Mouse (Mus musculus) layer of hippocampus, postnatal 36 days (tissue): ENCODE data around the gene Smyd2. TPM values are rescaled to one million over a fixed set of nuclear protein-coding genes. Genes with fewer than 3 reads are reported as not detected.
A peak's percentile ranks its signal among the peaks of the same experiment; 100 is the strongest.

ENCODE experiments used
- DNase-seq, 2 experiments: peaks; one replicate each; pipeline ENCODE4 v3.0.0; 2022
- total RNA-seq, 2 experiments: library from RNA; stranded (reverse); gene quantifications; 2 replicates each; pipeline ENCODE4 v1.2.3; 2021

The Smyd2 gene
- total RNA-seq, 2 experiments from 2014 or later = 74.5 to 77.0 TPM

DNA sequence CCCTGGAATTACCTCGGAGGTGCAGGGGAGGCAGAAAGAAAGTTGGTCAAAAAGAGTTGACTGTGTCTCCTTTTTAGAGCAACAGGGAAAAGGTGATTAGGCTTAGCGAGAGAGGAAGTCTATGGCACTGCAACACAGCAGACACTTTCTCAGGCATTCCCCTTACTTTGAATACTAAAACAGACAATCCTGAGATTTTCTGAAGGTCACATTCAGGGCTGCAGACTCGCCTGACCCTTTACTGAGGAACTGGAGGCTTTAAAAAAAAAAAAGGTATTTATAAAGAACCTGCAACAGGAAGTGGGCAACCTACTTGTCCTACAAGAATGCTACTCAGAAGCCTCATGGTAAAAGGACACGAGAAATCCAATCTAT lies 5.0 kb downstream of the Smyd2 start:
- DNase-seq = no peak

DNA sequence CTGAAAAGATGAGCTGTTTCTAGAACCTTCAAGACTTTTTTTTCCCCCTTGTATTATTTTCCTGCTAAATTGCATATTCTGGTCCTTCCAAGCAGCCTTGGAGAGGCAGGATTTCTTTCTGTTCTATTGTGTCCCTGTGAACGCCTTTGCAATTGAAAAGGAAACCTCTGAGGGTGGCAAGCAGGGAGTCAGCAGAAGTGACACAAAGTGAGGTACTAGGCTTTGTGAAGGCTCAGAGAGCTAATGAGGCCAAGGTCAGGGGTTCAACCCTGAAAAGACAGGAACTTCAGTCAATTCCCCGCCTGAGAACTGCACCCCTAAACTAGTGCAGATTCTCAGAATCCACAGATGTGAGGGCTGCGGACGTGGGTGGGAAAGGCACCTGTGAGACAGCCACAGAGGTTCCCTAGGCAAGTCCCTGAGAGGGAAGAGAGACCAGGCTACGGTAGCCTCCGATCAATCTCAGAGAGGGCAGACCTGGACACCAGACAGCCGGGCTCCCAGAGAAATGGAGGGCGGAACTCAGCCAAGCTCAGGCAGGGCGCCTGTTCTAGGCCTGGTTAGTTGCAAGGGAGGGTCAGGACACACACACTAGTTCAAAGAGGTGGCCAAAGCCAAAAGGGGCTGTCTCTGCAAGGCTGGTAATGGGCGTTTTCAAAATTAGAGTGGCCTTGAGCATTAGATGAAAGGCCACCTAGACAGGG lies 5.6 kb downstream of the Smyd2 start:
- DNase-seq = no peak

DNA sequence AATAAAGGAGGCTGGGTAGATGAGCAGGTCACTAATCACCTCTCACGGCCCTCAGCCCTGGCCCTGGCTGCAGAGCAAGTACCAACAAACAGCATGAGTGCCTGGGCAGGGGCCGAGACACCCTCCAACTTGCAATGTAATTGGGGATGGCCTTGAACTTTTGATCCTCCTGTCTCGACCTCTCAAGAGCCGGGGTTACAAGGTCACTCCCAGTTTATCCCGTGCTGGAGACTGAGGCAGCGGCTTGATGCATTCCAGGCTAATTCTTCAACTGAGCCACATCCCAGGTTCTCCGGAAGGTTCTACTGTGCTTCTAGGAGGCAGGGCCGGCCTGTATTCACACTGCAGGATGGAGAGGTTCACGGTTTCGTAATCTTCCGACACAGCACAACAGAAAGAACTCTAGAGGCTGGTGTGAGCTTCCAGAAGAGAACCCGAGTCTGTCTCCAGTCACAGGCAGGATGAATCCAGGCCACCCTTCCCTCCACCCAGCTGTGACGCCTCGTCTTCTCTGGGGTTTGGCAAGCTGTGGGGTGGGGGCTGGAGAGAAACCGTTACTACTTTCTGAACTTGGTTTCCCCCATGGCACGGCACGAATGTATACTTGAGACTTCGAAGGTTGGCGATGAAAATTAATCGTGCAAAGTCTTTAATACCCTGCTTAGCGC lies 8.9 kb downstream of the Smyd2 start:
- DNase-seq = no peak

DNA sequence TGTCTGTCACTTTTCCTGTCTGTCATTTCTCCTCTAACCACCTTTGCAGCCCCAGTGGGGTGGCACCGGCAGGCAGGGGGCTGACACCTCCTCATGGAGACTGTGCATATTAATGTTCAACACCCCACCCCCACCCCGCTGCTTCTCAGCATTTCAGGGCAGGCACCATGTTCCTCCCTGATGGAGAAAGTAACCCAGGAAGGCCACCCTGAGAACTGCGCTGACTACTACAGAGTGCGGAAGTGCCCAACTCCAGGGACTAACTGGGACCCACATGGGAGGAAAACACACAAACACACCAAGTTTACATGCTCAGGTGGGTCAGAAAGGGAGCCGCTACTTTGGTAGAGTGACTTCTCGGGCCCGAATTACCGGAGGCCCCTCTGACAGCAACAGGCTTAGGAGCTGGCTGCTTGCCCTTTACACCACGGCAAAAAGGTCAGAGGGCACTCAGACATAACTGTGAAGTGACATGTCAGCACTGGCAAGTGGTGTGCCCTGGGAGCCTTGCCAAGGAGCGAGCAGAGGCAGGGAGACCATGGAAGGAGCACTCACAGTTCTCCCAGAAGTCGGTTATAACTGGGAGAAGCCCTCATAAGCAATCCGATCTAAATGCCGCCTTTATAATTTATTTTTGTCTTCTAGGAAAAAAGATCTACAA lies 11.3 kb downstream of the Smyd2 start:
- no peak for DNase-seq

DNA sequence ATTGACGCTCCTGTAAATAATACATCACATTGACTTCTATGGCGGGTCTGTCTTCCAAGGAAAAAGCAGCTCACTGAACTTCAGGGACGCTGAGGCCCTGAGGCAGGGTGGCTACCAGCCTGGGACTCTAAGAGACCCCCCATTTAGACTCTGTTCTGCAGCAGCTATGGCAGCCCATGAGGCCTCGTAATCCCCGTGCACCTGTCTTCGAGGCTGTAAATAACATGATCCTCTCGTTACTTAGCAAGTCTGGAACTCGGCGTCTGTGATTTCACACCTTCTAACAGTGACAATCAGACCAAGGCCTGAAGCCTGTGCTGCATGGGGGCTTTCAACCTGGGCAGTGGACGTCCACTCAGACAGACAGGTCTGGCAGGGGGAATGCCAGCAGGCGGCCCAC lies 19.0 kb downstream of the Smyd2 start:
- DNase-seq = no peak

DNA sequence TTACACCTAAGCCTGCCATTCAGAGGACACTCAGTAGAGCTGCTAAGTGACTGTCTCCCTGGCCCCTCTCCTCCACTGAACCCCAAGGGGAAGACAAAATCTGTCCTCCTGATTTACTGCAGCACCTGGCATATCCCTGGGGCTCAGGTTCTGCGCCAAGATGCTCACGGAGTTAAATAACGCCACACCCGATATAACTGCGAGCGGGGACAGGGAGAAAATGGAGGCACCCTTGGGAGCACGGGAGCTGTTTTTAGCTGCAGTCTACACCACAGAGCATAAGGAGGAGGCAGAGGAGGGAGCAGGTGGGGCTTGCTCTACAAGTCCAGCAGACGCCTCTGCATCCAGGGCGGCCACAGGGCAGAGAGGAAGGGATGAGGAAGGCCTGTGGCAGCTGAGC lies 19.8 kb downstream of the Smyd2 start:
- no peak for DNase-seq

DNA sequence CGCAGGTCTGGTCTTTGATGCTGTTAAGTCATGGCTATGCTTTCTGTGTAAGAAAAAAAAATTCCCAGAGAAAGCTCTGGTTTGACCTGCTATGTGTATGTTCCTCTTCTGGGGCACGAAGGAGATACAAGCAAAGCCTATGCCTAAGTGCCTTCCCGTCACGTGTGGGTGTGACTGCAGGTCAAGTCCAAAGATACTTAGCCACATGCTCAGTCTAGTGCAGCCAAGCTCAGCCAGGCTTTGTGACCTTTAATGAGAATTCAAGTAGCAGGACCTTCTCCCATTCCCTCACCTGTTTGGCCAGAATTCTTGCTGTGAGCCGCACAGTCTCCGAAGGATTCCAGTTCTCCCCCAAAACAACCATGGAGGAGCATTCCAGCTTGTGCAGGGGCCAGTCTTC lies 22.6 kb downstream of the Smyd2 start:
- no peak for DNase-seq

DNA sequence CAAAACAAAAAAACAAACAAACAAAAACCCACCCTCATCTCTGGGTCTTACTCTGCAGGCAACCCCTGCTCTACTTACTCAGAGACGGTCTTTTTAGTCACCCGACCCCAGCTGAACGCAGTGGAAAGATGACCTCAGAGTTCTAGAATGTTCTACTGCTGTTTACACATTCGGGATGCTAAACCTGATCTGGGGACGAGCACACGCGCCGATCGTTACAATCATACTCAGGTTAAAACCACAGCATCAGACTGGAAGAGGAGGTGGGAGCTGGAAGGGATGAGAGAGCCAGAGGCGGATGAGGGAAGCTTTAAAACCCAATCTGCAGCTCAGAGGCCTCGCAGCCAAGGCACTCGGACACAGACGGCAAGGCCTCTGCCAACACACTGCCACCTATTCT lies 23.5 kb downstream of the Smyd2 start:
- no peak for DNase-seq

DNA sequence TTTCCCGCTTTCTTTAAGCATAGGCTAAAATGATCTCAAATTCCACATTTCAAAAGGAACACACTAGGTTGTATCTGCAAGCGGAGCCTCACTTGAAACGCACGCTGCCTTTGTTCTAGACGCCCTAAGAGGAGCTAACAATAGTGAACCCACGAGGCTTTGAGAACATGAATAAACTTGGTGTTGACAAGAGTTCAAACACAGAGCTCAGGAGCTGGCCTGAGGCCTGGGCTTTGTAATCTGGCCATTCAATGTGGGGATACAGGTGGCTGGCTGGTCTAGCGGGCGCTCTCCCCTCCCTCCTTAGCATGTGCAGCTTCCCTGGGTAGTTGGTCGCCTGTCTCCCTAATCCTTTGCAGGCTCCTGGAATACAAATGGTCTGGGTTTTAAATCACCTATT lies 24.3 kb downstream of the Smyd2 start:
- DNase-seq = no peak

DNA sequence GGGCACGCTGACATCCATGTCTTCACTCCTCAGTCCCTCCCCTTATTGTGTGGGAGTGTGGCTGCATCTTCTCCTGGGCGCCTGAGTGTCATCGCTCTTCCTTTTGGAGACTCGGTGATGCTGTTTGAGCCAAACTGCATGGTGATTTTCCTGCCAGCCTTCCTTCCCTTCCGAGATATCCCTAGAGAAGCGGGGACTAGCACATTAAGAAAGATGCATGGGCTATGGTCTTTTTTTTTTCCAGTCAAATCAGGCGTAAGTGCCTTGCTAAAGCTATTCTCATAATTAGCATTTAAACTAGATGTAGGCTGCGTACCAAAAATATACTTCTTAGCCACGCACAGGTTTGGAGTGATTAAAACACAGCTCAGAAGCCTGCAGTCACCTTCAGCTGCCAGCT lies 28.0 kb downstream of the Smyd2 start:
- DNase-seq = no peak

DNA sequence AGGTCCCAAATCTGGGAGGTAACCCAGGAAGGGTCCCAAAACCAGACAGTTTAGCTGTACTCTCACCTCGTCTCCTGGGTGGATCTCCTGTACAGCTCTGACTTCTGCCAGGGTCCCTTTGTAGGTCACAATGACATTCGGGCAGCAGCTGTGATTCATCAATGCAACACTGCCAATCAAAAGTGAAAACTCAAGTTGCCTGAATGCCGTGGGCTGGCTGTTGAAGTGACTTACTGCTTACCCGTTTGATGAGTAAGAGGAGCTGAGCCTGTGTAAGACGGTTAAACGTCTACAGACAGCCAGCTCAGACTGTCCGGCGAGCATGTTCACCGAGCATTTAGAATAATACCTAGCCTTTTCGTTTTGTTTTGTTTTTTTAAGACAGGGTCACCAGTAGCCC lies 33.4 kb downstream of the Smyd2 start:
- no peak for DNase-seq

DNA sequence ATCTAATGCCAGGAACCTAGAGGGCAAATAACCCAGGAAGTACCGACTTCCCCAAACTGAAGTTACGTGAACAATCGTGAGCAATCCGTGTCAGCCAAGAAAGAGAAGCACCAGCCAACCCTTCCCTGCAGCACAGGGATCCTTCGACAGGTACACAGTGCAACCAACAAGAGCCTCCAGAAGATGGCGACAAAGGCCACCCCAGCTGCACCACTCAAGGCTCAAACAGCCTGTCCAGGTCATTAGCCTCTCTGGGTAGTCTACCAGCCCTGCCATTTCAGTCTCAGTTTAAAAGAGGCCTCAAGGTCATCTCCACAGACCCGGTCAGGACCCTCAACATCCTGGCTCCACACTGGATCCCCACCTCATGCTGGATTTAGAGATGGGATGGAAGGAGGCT lies 34.6 kb downstream of the Smyd2 start:
- peak; percentile 55 to 60 for DNase-seq

DNA sequence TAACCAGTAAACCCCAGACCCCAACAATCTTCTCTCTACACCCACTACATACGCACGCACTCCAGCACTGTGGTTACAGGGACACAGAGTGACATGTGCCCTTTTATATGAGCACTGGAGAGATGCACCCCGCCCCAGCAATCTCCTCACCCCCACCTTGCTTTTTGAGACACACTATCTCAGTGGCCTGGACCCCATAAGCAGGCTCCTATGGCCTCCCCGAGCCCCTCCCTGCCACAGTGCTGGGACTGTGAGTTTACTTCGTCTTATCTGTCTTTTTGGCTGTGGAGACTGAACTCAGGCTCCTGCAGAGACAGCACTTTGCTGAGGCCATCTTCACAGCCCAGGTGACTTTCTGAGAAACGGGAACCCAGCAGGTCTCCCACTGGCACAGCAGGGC lies 36.2 kb downstream of the Smyd2 start:
- no peak for DNase-seq

DNA sequence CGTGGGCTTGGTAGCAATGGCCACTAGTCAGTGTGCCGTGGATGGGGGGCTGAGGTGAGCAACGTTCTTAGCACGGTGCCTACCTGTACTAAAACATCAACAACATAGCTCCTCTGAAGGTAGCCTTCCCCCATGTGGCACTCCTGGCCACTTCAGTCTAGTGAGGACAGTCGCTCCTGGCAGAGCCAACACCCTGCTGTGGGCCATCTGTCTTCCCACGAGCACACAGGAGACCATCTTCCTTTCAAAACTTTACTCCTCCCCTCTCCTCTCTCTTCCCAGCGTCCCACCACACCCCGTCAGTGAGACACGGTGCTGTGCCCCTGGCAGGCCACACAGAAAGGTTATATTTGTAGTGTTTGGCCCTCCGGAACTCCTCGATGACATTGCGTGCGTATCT lies 37.2 kb downstream of the Smyd2 start:
- DNase-seq = no peak

DNA sequence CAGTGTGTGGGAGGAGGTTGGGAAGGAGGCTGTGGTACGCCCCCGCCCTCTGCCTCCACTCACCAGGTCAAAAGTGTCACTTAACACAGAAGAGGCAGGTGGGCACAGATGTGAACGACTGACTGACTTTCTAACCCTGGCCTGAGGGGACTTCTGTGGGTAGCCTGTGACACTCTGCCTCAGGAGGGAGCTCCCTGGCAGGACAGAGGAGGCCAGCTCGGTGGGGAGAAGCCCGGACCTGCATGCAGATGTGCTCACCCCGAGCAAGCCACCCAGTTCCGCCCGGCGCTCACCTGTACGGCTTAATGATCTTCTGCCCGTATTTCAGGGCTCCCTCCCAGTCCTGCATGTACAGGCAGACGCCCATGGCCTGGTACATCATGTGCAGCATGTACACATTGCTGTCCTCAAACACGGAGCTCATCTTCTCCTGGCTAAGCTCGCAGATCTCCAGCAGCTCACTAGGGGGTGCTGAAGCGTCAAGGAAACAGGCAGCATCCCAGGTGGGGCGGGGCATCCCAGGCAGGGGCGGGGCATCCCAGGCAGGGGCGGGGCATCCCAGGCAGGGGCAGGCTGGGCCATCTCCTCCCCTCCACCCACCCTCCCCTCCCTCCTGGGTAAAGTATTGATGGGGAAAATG lies 38.5 kb downstream of the Smyd2 start:
- DNase-seq = peak; percentile 42 to 45

DNA sequence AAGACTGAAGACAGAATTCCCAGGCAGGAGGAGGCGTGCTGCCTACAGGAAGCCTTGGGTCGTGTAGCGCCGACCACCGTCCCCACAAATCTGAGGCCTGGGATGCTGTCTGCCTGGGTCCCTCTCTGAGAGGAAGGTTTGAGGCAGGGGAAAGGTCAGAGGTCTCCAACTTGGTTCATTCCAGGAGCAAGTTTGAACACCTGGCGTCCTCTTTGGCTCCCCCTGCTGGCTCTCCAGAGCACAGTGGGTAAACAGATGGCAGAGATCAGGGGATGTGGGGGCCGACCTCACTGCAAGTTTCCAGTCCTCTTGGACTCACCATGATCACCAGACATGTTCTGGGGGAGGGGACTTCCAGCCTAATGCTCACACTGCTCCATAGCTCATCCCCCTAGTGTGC lies 39.3 kb downstream of the Smyd2 start:
- peak in 1 of 2 experiments; percentile 24 for DNase-seq

DNA sequence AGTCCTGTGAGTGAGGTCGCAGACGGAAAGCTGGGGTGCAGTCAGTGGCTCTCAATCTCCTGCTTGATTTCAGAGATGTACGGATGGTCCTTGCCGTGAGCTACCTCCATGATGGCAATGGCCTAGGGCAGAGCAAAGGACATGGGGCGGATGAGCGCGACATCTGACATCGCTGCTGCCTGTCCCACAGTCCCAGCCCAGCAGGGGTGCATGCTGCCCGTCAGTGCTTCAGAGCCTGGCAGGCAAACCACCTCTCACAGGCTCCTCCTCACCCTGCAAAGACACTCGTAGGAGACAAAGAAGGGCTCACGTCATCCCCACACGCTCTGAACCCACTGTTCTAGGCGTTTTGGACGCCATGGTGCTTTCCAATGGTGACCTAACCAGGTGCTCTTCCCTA lies 41.4 kb downstream of the Smyd2 start:
- DNase-seq = no peak

DNA sequence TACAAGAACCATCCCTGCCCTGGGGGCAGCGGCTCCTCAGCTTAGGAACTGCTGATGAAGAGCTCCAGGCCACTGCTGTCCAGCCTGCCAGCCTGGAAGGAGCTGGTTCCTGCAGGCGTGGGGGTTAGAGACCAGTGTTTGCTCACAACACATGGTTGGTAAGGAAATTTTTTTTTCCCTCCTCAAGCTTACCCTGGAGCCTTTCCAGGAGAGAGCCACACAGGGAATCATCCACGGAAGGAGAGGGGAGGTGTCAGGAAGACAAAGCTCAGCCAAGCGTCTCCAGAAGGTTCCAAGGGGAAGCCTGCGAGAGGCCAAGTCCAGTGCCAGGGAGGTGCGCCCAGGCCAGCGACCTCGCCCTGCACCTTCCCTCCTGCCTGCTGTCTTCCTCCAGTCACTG lies 42.2 kb downstream of the Smyd2 start:
- no peak for DNase-seq

DNA sequence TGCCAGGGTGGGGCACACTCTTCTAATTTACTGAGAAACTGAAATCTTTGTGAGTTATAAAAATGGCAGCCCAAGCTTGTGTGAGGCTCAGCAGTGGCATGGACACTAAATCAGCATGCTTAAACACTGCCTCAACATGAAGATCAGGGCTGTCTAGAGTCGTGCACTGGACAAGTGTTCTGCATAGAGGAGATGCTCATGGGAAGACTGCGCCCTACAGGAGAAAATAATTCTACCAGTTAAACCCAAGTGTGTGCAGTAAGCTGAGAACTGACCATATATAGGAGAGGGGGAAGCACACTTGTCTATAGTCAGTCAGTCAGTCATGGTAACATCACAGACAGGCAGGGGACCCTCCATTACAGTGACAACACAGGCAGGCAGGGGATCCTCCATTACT lies 43.0 kb downstream of the Smyd2 start:
- DNase-seq = no peak

DNA sequence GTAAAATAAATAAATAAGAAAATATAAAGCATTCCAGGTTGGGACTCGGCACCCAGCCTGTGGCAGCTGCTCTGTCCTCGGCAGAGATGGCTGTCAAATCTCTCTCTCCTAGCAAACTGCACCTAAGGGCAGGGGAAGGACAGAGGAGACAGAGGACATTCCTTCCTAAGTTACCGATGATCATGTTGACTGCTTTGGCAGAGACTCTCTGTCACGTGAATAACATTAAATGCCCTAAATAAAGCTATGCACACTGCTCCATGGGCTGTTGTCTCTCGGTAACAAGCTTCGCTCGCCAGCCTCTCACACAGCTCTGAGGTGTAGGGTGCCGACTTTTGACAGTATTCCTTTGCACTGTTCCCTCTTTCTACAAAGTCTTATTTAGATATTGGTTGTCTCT lies 46.0 kb downstream of the Smyd2 start:
- no peak for DNase-seq

DNA sequence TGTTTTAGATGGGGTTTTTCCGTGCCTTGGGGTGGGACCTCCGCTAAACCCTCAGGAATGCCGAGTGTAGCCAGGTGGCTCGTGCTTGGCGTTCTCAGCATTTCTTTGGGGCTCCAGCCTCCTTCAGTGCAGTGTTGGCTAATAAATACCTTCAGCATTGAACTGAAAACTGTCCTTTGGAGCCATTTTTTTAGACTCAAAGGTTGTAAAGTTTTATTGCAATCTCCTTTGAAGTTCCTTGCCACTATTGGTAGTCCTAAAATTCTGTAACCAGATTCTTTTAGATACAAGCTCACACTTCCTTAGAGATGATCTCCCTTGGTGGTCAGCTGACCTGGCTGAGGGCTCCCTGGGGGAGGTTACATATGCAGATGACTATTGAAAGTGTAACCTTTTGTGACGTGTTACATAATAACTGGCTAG lies 46.7 kb downstream of the Smyd2 start:
- no peak for DNase-seq

DNA sequence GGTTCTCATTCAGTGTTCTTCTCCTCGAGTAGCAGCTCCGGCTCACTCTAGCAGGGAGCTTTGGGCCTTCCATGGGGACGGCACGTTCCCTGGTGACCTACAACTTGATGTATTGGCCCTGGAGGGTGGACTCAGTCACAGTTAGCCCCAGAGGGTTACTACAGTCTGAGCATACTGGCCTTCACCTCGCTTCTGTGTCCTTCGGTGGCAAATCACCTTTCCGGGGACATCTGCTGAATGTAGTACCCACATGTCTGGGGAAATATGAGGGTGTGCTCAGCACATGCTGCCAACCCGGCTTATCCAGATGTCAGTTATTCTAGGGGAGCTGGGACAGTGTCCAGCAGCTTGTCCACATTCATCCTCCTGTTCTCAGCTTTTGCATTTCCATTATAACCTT lies 48.6 kb downstream of the Smyd2 start:
- DNase-seq = no peak

DNA sequence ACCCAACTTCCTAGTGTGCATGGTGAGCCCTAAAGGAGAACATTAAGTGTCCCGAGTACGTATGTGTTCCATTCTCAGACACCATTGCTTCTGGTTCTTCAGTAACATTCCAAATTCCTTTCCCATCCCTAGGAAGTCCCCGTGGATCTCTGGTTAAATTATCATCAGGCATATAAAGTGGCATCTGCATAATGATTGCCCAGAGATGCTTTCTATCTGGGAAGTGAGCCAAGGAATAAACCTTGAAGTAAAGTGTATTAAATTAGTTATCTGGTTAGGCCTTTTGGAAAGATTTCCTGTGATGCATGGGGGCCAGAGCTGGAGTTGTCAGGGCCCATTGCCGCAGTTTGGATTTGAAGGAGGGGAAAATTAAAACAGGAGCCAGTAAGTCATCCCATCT lies 50.1 kb downstream of the Smyd2 start:
- no peak for DNase-seq

DNA sequence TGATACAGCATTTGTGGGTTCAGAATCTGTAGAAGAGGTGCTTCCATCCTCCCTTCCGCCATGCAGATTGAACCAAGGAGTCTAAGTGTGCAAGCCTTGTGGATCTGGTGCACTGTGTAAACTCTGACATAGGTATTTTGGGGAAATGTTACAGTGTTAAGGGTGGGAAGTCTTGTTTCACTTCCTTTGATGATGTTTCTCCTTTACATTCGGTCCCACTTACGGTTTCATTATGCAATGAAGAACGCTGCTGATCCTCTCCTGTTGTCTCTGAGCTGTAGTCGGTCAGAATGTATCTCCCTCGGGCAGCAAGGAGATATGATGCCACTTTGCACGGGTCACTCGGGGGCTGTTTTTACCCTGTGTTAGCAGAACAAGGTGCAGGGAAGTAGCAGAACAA lies 50.5 kb downstream of the Smyd2 start:
- DNase-seq = no peak
